Mouse (Mus musculus) liver, embryonic 15.5 days (tissue): Measurements from ENCODE around the gene Cttn. TPM values are rescaled to one million over a fixed set of nuclear protein-coding genes. Genes with fewer than 3 reads are reported as not detected.

Experiments
- ATAC-seq: fragments of 200-750 bp; cut with Nextera tagmentation; 2 replicates; pipeline ENCODE4 v1.8.0; 2017; ENCODE audit warnings: moderate number of reproducible peaks, mild to moderate bottlenecking, moderate library complexity; ENCODE audit not compliant: insufficient read depth
- H3K27ac ChIP-seq: fragments of 300-500 bp; sonication (generic); replicated peaks from 2 replicates; pipeline ENCODE4 v1.5.1; 2015; ENCODE audit warnings: mild to moderate bottlenecking, inconsistent platforms
- H3K27me3 ChIP-seq: fragments of 300-500 bp; sonication (generic); 2 replicates; pipeline ENCODE4 v1.6.1; 2015; ENCODE audit warnings: mild to moderate bottlenecking, inconsistent platforms
- H3K36me3 ChIP-seq: fragments of 300-500 bp; sonication (generic); replicated peaks from 2 replicates; pipeline ENCODE4 v1.6.1; 2015; ENCODE audit warnings: moderate library complexity, mild to moderate bottlenecking, inconsistent platforms
- H3K4me1 ChIP-seq: fragments of 300-500 bp; sonication (generic); replicated peaks from 2 replicates; pipeline ENCODE4 v1.6.1; 2015; ENCODE audit warnings: inconsistent platforms
- H3K4me2 ChIP-seq: fragments of 300-500 bp; sonication (generic); 2 replicates; pipeline ENCODE4 v1.6.1; 2015; ENCODE audit warnings: moderate library complexity, mild to moderate bottlenecking, inconsistent platforms
- H3K4me3 ChIP-seq: fragments of 300-500 bp; sonication (generic); replicated peaks from 2 replicates; pipeline ENCODE4 v1.5.1; 2015; ENCODE audit warnings: mild to moderate bottlenecking, inconsistent platforms
- H3K9ac ChIP-seq: fragments of 300-500 bp; sonication (generic); 2 replicates; pipeline ENCODE4 v1.6.1; 2015; ENCODE audit warnings: moderate library complexity, mild to moderate bottlenecking, inconsistent platforms
- H3K9me3 ChIP-seq: fragments of 300-500 bp; sonication (generic); replicated peaks from 2 replicates; pipeline ENCODE4 v1.6.1; 2016; ENCODE audit warnings: inconsistent platforms
- WGBS: fragments of 180-500 bp; shearing (Covaris S2); methylation state at CpG from one replicate; pipeline ENCODE4 v1.1.7; 2015; ENCODE audit warnings: mixed read lengths; ENCODE audit not compliant: insufficient replicate concordance; 5-methylcytosine and 5-hydroxymethylcytosine counted together
- polyA plus RNA-seq: library from polyadenylated mRNA; unstranded; fragments of >200 nt; fragmentation: Nextera tagmentation; extraction: Ambion mirVana; gene quantifications from 2 replicates; pipeline ENCODE4 v1.2.1, GENCODE M21; 2015

Gene Cttn
- polyA plus RNA-seq, 1 experiment from 2014 or later = 32.9 TPM

DNA sequence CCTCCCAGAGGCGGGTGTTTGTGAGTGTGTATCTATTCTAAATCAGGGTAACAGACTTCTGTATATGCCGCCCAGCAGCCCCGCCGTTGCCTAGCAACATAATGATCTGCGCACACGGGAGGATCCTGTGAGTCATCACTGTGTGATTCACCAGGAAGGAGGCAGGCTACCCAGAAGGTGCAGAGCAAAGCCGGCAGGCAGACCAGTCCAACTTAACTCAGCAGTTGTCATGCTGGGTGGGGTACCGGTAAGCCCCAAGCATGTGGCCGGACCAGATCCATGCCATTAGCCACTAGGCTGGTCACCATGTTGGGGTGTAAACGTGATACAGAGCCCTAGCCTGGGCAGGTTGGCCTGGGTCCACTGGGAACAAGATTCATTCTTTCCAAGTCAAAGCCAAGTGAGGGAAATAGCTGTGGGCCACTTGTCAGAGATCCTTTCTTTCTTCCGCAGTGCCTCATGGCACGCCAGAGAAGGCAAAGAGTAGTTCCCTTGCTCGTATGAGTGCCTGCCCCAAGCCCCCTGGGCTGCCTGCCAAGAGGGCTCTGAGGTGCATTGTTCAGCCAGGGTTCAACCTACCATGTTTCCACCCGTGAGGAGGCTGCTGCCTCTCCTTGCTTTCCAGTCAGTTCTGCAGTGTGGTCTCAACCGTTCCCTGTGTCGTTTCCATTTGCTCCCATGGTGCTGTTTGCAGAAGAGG is 53.0 kb downstream of the Cttn start:
- Histone ChIP-seq H3K27ac (no peak overlapping the region), H3K4me1 (peaks cover 6% of the 10 kb centered on the region; the same call in 1 of the 2 replicates), H3K9ac (no peak overlapping the region), H3K9me3 (no peaks in the 10 kb centered on the region), H3K4me2 (no peak overlapping the region), H3K4me3 (no peak overlapping the region), H3K27me3 (no peaks in the 10 kb centered on the region; the same call in 1 of the 2 replicates), H3K36me3 (no peaks in the 10 kb centered on the region)
- 41% methylated on average over 16 of the region's 16 CpGs for WGBS
- no peak for ATAC-seq

GRCm38 (mm10) chr7:144417234-144417633 is 53.6 kb downstream of the Cttn start:
- Histone ChIP-seq H3K4me3 (no peak overlapping the region), H3K9ac (no peak overlapping the region), H3K4me2 (no peak overlapping the region), H3K36me3 (no peaks in the 10 kb centered on the region), H3K27me3 (no peaks in the 10 kb centered on the region; the same call in 1 of the 2 replicates), H3K4me1 (peaks cover 6% of the 10 kb centered on the region; the same call in 1 of the 2 replicates), H3K27ac (no peak overlapping the region), H3K9me3 (no peaks in the 10 kb centered on the region)
- WGBS = 58% methylated on average over 2 of the region's 2 CpGs
- no peak for ATAC-seq

GRCm38 (mm10) chr7:144415795-144416194 is 55.0 kb downstream of the Cttn start:
- Histone ChIP-seq H3K9me3 (no peaks in the 10 kb centered on the region), H3K4me2 (no peak overlapping the region), H3K27ac (no peak overlapping the region), H3K27me3 (no peaks in the 10 kb centered on the region; the same call in 1 of the 2 replicates), H3K4me3 (no peak overlapping the region), H3K4me1 (peaks cover 6% of the 10 kb centered on the region; the same call in 1 of the 2 replicates), H3K36me3 (no peaks in the 10 kb centered on the region), H3K9ac (no peak overlapping the region)
- 51% methylated on average over 4 of the region's 4 CpGs for WGBS
- no peak for ATAC-seq

GRCm38 (mm10) chr7:144414632-144415031 is 56.2 kb downstream of the Cttn start:
- Histone ChIP-seq H3K36me3 (no peaks in the 10 kb centered on the region), H3K4me2 (no peak overlapping the region), H3K9ac (no peak overlapping the region), H3K4me3 (no peak overlapping the region), H3K27ac (no peak overlapping the region), H3K9me3 (no peaks in the 10 kb centered on the region), H3K4me1 (no peaks in the 10 kb centered on the region), H3K27me3 (no peaks in the 10 kb centered on the region)
- WGBS = 61% methylated on average over 5 of the region's 5 CpGs
- no peak for ATAC-seq

- ATAC-seq = no peak
- H3K4me2 ChIP-seq = no peak overlapping the region
- WGBS = 62% methylated on average over 22 of the region's 22 CpGs
Measured at GRCm38 (mm10) chr7:144411967-144412906, 58.6 kb downstream of the Cttn start.

GRCm38 (mm10) chr7:144409682-144410081 is 61.1 kb downstream of the Cttn start:
- H3K4me2 ChIP-seq = no peak overlapping the region
- H3K4me3 ChIP-seq = no peak overlapping the region
- no peak overlapping the region for H3K9ac ChIP-seq
- no peaks in the 10 kb centered on the region for H3K9me3 ChIP-seq
- WGBS = 68% methylated on average over 18 of the region's 18 CpGs
- H3K27ac ChIP-seq = no peak overlapping the region
- H3K36me3 ChIP-seq = no peaks in the 10 kb centered on the region
- H3K4me1 ChIP-seq = no peaks in the 10 kb centered on the region
- H3K27me3 ChIP-seq = 0 out of 2 replicates have a peak, but pooled peaks cover 5% of the 10 kb centered on the region
- ATAC-seq = no peak

More at GRCm38 (mm10) chr7:144411967-144412906, 58.6 kb downstream of the Cttn start:
- Histone ChIP-seq H3K9ac (no peak overlapping the region), H3K4me1 (no peaks in the 10 kb centered on the region), H3K4me3 (no peak overlapping the region), H3K27ac (no peak overlapping the region), H3K27me3 (0 out of 2 replicates have a peak, but pooled peaks cover 5% of the 10 kb centered on the region), H3K9me3 (no peaks in the 10 kb centered on the region), H3K36me3 (no peaks in the 10 kb centered on the region)

DNA sequence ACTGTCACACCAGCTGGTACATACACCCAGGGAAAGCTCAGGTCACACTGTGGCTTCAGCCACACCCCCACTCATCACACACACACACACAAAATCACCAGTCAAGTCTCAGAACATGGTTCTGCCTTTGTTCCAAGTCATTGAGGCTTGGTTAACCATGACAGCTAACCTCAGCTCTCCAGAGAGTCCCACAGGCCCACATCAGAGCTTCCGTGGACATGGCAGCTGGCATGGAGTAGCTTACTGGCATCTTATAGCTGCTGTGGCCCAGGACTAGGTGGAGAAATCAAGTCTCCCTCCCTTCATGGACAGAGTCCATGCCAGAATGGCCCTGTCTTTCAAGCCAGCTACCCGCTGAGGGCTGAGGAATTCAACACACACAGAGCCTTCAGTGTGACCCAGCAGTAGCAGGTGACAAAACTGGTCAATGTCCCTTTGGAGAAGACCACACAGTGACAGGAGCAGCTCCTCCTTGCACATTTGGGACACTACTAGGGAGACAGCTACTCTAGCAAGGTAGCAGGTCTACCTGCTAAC is 62.3 kb downstream of the Cttn start:
- H3K27me3 ChIP-seq = 0 out of 2 replicates have a peak, but pooled peaks cover 5% of the 10 kb centered on the region
- no peak overlapping the region for H3K4me2 ChIP-seq
- 58% methylated on average over 2 of the region's 2 CpGs for WGBS
- no peak overlapping the region for H3K4me3 ChIP-seq
- no peak for ATAC-seq
- no peaks in the 10 kb centered on the region for H3K36me3 ChIP-seq
- H3K4me1 ChIP-seq = no peaks in the 10 kb centered on the region
- no peak overlapping the region for H3K9ac ChIP-seq
- H3K9me3 ChIP-seq = no peaks in the 10 kb centered on the region
- H3K27ac ChIP-seq = no peak overlapping the region

DNA sequence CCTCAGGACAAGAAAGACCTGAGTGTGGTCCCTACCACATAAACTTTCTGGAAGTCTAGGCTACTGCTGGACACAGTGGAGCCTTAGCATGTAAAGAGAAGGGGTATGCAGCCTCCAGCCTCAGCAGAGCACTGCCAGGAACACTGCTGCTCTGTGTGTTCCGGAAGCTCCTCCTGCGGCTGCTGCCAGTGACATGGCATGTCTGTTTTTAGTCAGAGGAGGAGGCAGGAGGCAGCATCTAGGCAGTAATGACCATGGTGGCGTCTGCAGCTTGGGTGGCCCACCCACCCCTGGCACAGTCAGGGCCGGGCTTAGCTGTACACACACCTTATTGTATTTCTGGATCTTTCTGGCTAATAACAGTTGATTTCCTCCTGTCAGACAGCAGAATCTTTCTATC is 63.1 kb downstream of the Cttn start:
- H3K27me3 ChIP-seq = 0 out of 2 replicates have a peak, but pooled peaks cover 5% of the 10 kb centered on the region
- no peaks in the 10 kb centered on the region for H3K4me1 ChIP-seq
- no peaks in the 10 kb centered on the region for H3K9me3 ChIP-seq
- no peak overlapping the region for H3K4me3 ChIP-seq
- H3K36me3 ChIP-seq = no peaks in the 10 kb centered on the region
- no peak overlapping the region for H3K27ac ChIP-seq
- no peak for ATAC-seq
- 44% methylated on average over 4 of the region's 4 CpGs for WGBS
- no peak overlapping the region for H3K9ac ChIP-seq
- H3K4me2 ChIP-seq = no peak overlapping the region

DNA sequence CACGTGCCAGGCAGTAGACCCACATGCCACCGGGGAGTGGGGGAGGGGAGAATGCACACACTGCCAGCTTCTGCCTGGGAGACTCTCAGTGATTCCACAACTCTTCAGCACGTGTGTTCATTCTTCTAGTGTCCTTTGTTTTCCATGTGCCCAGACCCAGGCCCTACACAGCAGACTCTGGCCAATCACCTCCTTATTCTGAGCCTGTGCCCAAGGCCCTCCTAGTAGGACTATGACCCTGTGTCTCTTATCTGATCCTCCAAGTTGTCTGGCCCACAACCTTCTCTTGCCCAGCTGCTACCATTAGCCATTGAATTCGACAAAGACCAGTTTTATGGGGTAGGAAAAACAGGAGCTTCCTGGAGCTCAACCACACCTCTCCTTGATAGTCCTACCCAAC is 68.3 kb downstream of the Cttn start:
- Histone ChIP-seq H3K4me1 (no peaks in the 10 kb centered on the region), H3K27me3 (no peaks in the 10 kb centered on the region), H3K9ac (no peak overlapping the region), H3K27ac (no peak overlapping the region), H3K9me3 (no peaks in the 10 kb centered on the region), H3K4me3 (no peak overlapping the region), H3K36me3 (no peaks in the 10 kb centered on the region), H3K4me2 (no peak overlapping the region)
- ATAC-seq = no peak
- WGBS = 51% methylated on average over 4 of the region's 4 CpGs

DNA sequence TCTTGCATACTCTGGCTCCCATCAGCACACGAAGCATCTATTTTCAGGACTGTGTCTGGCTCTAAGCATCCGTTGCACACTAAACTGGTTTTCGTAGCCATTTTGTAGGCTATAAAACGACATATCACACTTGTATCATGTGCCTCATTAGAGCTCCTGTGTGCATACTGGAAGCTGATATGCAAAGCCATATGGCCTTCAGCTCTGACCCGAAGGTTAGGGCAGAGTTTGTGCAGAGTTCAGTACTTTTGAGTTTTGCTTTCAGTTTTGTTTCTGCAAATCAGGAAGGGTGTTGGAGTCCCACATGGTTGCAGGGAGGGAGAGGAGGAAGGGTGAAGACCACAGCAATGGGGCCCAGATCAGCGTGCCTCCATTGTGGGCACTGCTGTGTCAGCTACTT is 79.1 kb downstream of the Cttn start:
- no peak overlapping the region for H3K4me2 ChIP-seq
- WGBS = 55% methylated on average over 6 of the region's 6 CpGs
- H3K4me3 ChIP-seq = no peak overlapping the region
- H3K9me3 ChIP-seq = no peaks in the 10 kb centered on the region
- ATAC-seq = no peak
- no peaks in the 10 kb centered on the region for H3K4me1 ChIP-seq
- no peak overlapping the region for H3K27ac ChIP-seq
- no peak overlapping the region for H3K9ac ChIP-seq
- no peaks in the 10 kb centered on the region for H3K27me3 ChIP-seq
- no peaks in the 10 kb centered on the region for H3K36me3 ChIP-seq

DNA sequence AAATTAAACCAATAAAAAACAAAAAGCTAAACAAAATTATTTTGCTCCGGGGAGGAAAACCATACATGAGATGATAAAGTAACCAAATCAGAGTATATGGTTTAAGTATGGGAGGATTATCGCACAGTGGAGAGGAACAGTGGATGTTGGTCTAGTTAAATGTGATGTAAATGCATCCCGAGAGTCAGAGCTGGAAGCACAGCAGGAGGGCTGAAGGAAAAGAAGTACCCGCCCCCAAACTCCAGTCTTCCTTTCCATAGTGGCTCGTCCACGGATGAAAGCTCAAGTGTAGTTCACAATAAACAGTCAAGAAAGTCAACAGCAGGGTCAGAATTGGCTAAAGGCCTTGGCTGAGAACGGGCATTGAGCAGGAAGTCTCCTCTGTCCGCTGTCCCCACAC is 80.1 kb downstream of the Cttn start:
- 55% methylated on average over 8 of the region's 8 CpGs for WGBS
- no peaks in the 10 kb centered on the region for H3K27me3 ChIP-seq
- H3K9ac ChIP-seq = no peak overlapping the region
- no peaks in the 10 kb centered on the region for H3K4me1 ChIP-seq
- H3K4me3 ChIP-seq = no peak overlapping the region
- H3K27ac ChIP-seq = no peak overlapping the region
- H3K4me2 ChIP-seq = no peak overlapping the region
- no peaks in the 10 kb centered on the region for H3K9me3 ChIP-seq
- no peak for ATAC-seq
- no peaks in the 10 kb centered on the region for H3K36me3 ChIP-seq
